Mouse (Mus musculus) small intestine, adult 2 months (tissue): Measurements from ENCODE around the gene Snn. TPM values are rescaled to one million over a fixed set of nuclear protein-coding genes. Genes with fewer than 3 reads are reported as not detected.

Experiments used
- H3K27ac ChIP-seq: fragments of 200-500 bp; 2 replicates; pipeline ENCODE4 v1.5.1; 2012; ENCODE audit warnings: low read depth, low read length, control low read depth, inconsistent platforms; ENCODE audit not compliant: insufficient read depth
- H3K27me3 ChIP-seq: fragments of 200-500 bp; 2 replicates; pipeline ENCODE4 v1.6.1; 2012; ENCODE audit warnings: mild to moderate bottlenecking, moderate library complexity, low read length, inconsistent platforms; ENCODE audit not compliant: control insufficient read depth, insufficient read depth
- H3K36me3 ChIP-seq: fragments of 200-500 bp; 2 replicates; pipeline ENCODE4 v1.6.1; 2012; ENCODE audit warnings: mild to moderate bottlenecking, low read length, control low read depth, inconsistent platforms; ENCODE audit not compliant: control insufficient read depth, insufficient read depth
- H3K4me1 ChIP-seq: fragments of 200-500 bp; 2 replicates; pipeline ENCODE4 v1.6.1; 2012; ENCODE audit warnings: low read length, inconsistent platforms, mixed read lengths; ENCODE audit not compliant: control insufficient read depth, insufficient read depth, insufficient read length
- H3K4me3 ChIP-seq: fragments of 200-500 bp; 2 replicates; pipeline ENCODE4 v1.5.1; 2012; ENCODE audit warnings: low read depth, mild to moderate bottlenecking, control low read depth, inconsistent platforms, low read length, moderate library complexity
- CTCF ChIP-seq: fragments of 200-500 bp; IDR thresholded peaks from 2 replicates; pipeline ENCODE4 v1.5.1; 2012; ENCODE audit warnings: low read depth, mild to moderate bottlenecking, control low read depth, inconsistent platforms, low read length, moderate library complexity, mixed read lengths; ENCODE audit not compliant: insufficient replicate concordance, insufficient read length; ENCODE audit errors: extremely low read depth
- POLR2A ChIP-seq: fragments of 200-500 bp; IDR thresholded peaks from 2 replicates; pipeline ENCODE4 v1.6.1; 2012; ENCODE audit warnings: low read depth, mild to moderate bottlenecking, control low read depth, inconsistent platforms, low read length, moderate library complexity
- WGBS: fragments of 180-500 bp; shearing (Covaris S2); methylation state at CpG from one replicate; pipeline ENCODE4 v1.1.7; 2018; 5-methylcytosine and 5-hydroxymethylcytosine counted together
- polyA plus RNA-seq: library from polyadenylated mRNA; depleted of rRNA; stranded (reverse); fragments of >200 nt; gene quantifications from 2 replicates; pipeline ENCODE4 v1.2.3, GENCODE M21; 2012

The Snn gene
- polyA plus RNA-seq, 1 experiment = 4.3 TPM

DNA sequence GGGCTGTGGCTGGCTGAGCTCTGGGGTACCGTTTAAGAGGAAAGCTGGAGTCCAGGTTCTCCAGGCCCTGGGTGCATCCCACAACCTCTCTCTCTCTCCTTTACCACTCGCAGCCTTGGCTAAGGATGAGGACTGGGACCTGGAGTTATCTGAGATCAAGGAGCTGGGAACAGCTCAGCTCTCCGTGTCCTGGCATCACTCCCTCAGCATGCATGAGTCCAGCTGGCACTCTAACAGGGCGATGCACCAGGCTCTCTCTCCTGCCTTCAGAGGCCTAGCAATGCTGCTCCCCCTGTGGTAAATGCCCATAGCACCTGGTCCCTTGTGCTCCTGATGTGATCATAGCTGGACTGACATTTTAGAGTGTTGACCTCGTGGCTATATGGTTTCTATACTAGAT, 10.4 kb downstream of the Snn start:
- WGBS = 77% methylated on average over 5 of the region's 5 CpGs
- Histone ChIP-seq H3K27me3 (no peaks in the 10 kb centered on the region), H3K36me3 (peaks cover 25% of the 10 kb centered on the region), H3K4me1 (peaks cover 18% of the 10 kb centered on the region), H3K27ac (no peak overlapping the region), H3K4me3 (no peak overlapping the region)
- TF ChIP-seq CTCF = no peak

DNA sequence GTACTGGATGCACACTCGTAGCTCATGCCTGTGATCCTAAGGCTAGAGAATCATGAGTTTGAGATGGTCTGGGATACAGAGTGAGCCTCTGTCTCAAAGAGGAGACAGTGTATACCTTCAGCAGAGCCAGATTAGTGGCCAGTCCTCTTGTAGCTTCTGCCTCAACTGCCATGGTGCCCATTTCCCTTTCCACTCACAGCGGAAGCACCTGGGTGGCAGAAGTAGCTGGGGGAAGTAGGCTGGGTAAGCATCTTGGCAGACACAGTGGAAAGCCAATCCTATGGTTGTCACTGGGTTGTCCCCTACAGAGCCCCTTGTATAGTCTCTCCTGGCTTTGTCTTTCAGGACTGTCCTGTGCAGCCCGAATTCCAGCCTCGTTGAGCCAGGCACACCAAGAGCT, 11.1 kb downstream of the Snn start:
- Histone ChIP-seq H3K36me3 (peaks cover 31% of the 10 kb centered on the region), H3K27ac (no peak overlapping the region), H3K4me3 (no peak overlapping the region), H3K27me3 (no peaks in the 10 kb centered on the region), H3K4me1 (peaks cover 15% of the 10 kb centered on the region)
- TF ChIP-seq CTCF (no peak), POLR2A (no peak)
- 87% methylated on average over 4 of the region's 4 CpGs for WGBS

DNA sequence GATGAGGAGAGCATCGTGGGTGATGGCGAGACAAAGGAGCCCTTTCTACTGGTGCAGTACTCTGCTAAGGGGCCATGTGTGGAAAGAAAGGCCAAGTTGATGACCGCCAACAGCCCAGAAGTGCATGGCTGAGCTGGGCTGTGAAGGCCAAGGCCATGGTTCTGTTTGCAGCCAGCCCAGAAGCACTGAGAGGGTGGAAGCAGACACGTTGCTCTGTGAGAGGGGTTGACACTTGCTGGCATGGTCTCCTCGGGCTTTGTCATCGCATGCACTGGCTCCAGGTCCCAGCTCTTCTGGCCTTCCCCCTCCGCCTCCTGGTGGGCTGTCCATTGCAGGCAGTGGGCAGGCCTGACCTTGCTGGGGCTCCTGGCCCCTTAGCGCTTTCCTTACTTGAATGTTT, 11.7 kb downstream of the Snn start:
- Histone ChIP-seq H3K4me3 (no peak overlapping the region), H3K27ac (no peak overlapping the region), H3K36me3 (peaks cover 33% of the 10 kb centered on the region), H3K4me1 (peaks cover 14% of the 10 kb centered on the region), H3K27me3 (no peaks in the 10 kb centered on the region)
- TF ChIP-seq CTCF = no peak
- no peak for TF ChIP-seq POLR2A
- WGBS = 89% methylated on average over 8 of the region's 8 CpGs

DNA sequence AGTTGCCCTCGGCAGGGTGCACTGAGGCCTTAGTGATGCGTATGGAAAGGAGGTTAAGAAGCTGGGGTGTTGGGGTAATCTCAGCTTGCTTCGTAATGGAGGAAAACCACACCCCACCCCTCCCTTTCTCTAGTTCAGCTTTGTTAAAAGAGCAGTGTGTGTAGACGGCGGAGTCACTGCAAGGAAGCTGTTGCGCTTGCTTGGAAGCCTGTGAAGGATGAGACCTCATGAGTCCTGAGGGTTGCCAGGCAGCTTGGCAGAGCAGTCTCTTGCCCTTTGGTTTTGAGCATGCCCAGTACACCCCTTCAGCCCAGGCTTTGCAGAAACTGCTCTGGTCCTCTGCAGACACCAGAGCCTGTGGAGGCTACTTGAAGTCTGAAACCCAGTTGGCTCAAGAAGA, 12.3 kb downstream of the Snn start:
- H3K27ac ChIP-seq = no peak overlapping the region
- H3K27me3 ChIP-seq = no peaks in the 10 kb centered on the region
- 81% methylated on average over 6 of the region's 6 CpGs for WGBS
- H3K4me1 ChIP-seq = peaks cover 14% of the 10 kb centered on the region
- no peak overlapping the region for H3K4me3 ChIP-seq
- TF ChIP-seq CTCF = no peak
- TF ChIP-seq POLR2A = no peak
- H3K36me3 ChIP-seq = peaks cover 39% of the 10 kb centered on the region

DNA sequence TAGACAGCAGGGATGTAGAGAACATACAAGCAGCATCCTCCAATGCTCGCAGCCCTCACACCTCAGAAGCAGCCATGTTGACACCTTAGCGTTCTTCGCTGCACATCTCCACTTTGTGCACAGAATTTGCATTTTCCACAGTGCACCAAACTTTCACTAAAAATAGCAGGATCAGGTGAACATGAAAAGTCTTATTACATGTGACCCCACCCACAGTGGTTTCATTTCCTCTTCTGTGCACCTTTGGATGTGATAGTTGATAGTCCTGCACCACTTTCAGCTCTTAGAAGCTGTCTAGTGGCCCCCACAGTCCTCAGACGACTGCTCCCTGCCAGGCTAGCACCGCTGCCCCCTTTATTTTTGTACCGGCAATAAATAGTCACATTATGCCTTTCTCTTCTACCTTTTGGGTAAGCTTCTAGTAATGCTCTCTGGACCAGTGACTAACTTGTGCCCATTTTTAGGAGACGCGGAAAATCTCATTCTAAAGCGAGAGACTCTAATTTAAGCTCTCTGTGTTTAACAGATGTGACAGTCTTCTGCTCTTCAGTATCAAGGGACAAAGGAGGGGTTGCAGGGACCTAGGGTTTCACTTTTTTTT, 17.0 kb downstream of the Snn start:
- Histone ChIP-seq H3K27me3 (no peaks in the 10 kb centered on the region), H3K4me1 (no peaks in the 10 kb centered on the region), H3K4me3 (no peak overlapping the region), H3K36me3 (peaks cover 78% of the 10 kb centered on the region), H3K27ac (0 out of 2 replicates have a peak overlapping the region, but pooled peaks have one; percentile 40)
- TF ChIP-seq POLR2A (no peak), CTCF (no peak)
- 90% methylated on average over 9 of the region's 9 CpGs for WGBS

DNA sequence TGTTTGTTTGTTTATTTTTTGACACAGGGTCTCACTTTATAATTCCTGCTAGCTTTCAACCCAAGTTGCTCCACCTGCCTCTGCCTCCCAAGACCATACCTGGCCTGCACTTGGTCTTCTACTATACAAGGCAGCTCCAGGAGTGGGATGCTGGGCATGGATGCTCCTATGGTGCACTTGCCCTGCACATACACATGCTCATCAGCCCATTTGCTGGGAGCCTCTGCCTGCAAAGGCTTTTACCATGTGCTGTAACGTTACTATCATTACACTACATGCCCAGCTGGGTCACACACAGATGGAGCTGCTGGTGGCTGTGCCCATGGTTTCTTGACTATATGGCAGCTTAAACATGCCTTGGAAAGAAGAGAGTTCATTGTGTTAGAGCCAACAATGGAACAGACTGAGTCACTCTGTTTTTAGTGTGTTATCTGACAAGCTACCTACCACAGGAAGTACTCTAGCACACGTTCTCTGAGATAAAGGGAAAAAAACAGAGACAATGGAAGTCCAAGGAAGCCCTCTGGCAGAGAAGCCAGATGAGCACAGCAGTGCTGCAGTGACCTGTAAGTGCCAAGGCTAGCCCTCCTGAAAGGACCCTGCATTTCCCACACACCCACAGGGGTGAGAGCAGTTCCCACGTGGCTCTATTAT, 17.6 kb downstream of the Snn start:
- H3K27me3 ChIP-seq = no peaks in the 10 kb centered on the region
- peaks cover 85% of the 10 kb centered on the region for H3K36me3 ChIP-seq
- 65% methylated on average over 3 of the region's 3 CpGs for WGBS
- no peak overlapping the region for H3K4me3 ChIP-seq
- peak overlapping the region; percentile 40; the same call in 1 of the 2 replicates for H3K27ac ChIP-seq
- no peak for TF ChIP-seq CTCF
- TF ChIP-seq POLR2A = no peak
- H3K4me1 ChIP-seq = no peaks in the 10 kb centered on the region

DNA sequence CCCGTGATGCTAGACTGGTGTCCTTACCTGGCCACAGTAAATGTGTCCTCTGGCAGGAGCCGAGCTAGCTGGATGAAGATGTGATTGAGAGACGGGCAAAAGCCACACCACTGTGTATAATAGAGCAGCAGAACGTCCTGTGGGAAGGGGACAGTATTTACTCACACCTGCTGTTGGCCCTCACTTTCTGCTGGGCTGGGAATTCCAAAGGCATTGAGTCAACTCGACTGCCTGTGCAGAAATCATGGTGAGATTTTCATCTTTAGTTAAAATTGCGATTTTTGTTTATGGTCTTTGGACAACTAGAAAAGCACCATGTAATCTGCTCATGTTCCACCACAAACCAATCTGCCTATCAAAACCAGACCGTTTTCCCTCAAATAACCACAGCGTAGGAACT, 23.4 kb downstream of the Snn start:
- WGBS = 90% methylated on average over 8 of the region's 8 CpGs
- Histone ChIP-seq H3K4me1 (no peaks in the 10 kb centered on the region), H3K27ac (no peak overlapping the region), H3K4me3 (no peak overlapping the region), H3K36me3 (peaks cover 78% of the 10 kb centered on the region), H3K27me3 (no peaks in the 10 kb centered on the region)
- TF ChIP-seq CTCF (no peak), POLR2A (no peak)
